Mouse (Mus musculus): ENCODE data around the gene Il12b. TPM values are rescaled to one million over a fixed set of nuclear protein-coding genes. Genes with fewer than 3 reads are reported as not detected.
"Not testable (repeated sequence)": the region's sequence is repeated elsewhere in the genome, so short reads cannot be mapped to it uniquely, and the experiment has no call there.

Gene Il12b
- total and polyA plus RNA-seq, 3 experiments, result 0.23 TPM; not detected in 2

DNA sequence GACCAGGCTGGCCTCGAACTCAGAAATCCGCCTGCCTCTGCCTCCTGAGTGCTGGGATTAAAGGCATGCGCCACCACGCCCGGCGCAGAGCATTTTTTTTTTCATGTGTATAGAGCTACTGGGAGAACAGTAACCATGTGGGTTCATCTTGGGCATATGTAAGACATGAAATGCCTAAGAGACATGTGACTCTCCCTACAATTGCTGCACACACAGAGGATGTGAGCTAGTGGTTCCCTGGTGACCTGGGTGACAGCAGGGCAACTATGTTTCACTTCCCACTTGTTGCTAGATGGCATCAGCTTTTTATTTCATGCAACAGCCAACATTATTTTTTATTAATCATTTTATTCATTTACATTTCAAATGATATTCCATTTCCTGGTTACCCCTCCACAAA, 37.9 kb downstream of the Il12b start:
- 0 out of 2 replicates have a peak, but pooled peaks have one; percentile 10 for TF ChIP-seq IRF4 (IDR thresholded peaks at IDR 0.05; ENCODE audit: low read depth, low read length)
- no peak for TF ChIP-seq E2F4 (IDR thresholded peaks at IDR 0.05; ENCODE audit: insufficient replicate concordance, low read depth, low read length)
- in situ Hi-C loops (cut with MboI; ENCODE audit: low pct_ligation_motif_present, low pct_unique_long_range_greater_than_20kb, low sequenced_read_pairs) (loop anchor here (25.0 kb wide), 1 partner anchor 350 kb away; no protein-coding TSS in a partner anchor), dilution Hi-C loops (cut with MboI; ENCODE audit: extremely low pct_ligation_motif_present, extremely low pct_unique_long_range_greater_than_20kb, low sequenced_read_pairs) (no loop called here)

DNA sequence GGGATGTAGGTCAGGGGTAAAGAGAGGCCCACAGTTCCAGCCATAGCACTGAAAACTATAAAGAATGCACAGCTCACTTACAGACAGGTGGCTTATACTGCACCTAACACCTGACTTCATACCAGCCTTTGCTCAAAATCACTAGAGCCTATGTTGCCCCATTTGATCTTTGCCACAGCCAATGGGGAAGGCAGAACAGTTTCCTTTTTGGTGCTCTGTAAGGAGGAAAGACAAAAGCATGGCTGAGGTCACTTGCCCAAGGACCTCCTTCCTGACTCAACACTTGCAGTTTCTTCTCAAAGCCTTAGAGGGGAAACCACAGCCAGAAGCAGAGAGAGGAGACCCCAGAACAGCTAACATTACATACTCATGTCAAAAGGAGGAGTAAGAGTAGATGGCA, 51.2 kb downstream of the Il12b start:
- Histone ChIP-seq H3K4me1 (ENCODE audit: control insufficient read depth in 1 of 2, insufficient read depth in 2 of 2) (peaks cover 0 to 5% of the 10 kb centered on the region in 2 experiments; a peak in 1 of 4 replicates), H3K9ac (ENCODE audit: insufficient read depth, low read depth) (no peak overlapping the region), H3K27me3 (replicated peaks) (no peaks in the 10 kb centered on the region), H3K9me3 (replicated peaks; ENCODE audit: low read length) (no peaks in the 10 kb centered on the region), H3K36me3 (replicated peaks in 1 of 2; ENCODE audit: control insufficient read depth in 1 of 2, insufficient read depth in 1 of 2, low read length in 1 of 2) (peaks cover 16% of the 10 kb centered on the region in 2 experiments), H3K27ac (ENCODE audit: insufficient read depth, low read depth) (no peak overlapping the region), H3K79me2 (replicated peaks; ENCODE audit: control insufficient read depth, extremely low read depth, insufficient read depth, poor library complexity, severe bottlenecking) (no peaks in the 10 kb centered on the region), H3K4me2 (ENCODE audit: insufficient read depth, low read depth, poor library complexity, severe bottlenecking) (no peak overlapping the region), H3K4me3 (replicated peaks in 1 of 3; ENCODE audit: low read depth in 2 of 3, low read length in 2 of 3, poor library complexity in 1 of 3) (no peak overlapping the region)
- TF ChIP-seq SIN3A (IDR thresholded peaks at IDR 0.05; ENCODE audit: low read length) (no peak), SMC3 (IDR thresholded peaks at IDR 0.05; ENCODE audit: low read depth, low read length) (no peak), POLR2AphosphoS2 (IDR thresholded peaks at IDR 0.05; ENCODE audit: low read depth, low read length) (no peak), MAX (IDR thresholded peaks at IDR 0.05; ENCODE audit: low read length) (no peak), ZNF384 (IDR thresholded peaks at IDR 0.05; ENCODE audit: low read depth, low read length) (no peak), EP300 (IDR thresholded peaks at IDR 0.05; ENCODE audit: low read length) (no peak), NELFE (IDR thresholded peaks at IDR 0.05; ENCODE audit: low read depth, low read length) (no peak), JUND (conservative IDR thresholded peaks at IDR 0.05; ENCODE audit: low read depth, low read length) (no peak), TCF12 (IDR thresholded peaks at IDR 0.05; ENCODE audit: low read depth, low read length) (no peak), USF2 (conservative IDR thresholded peaks at IDR 0.05; ENCODE audit: low read depth, low read length) (no peak), RCOR1 (conservative IDR thresholded peaks at IDR 0.05; ENCODE audit: low read depth, low read length) (no peak), ELF1 (IDR thresholded peaks at IDR 0.05; ENCODE audit: low read depth, low read length) (no peak), BHLHE40 (IDR thresholded peaks at IDR 0.05; ENCODE audit: low read depth, low read length) (no peak), PAX5 (IDR thresholded peaks at IDR 0.05; ENCODE audit: low read length) (no peak), MAZ (IDR thresholded peaks at IDR 0.05; ENCODE audit: low read depth, low read length) (no peak), TBP (conservative IDR thresholded peaks at IDR 0.05; ENCODE audit: low read depth, low read length) (no peak), E2F4 (IDR thresholded peaks at IDR 0.05; ENCODE audit: insufficient replicate concordance, low read depth, low read length) (no peak), ZMIZ1 (IDR thresholded peaks at IDR 0.05; ENCODE audit: low read depth, low read length) (no peak), KAT2A (IDR thresholded peaks at IDR 0.05; ENCODE audit: insufficient replicate concordance, low read length) (no peak), MAFK (IDR thresholded peaks at IDR 0.05; ENCODE audit: insufficient replicate concordance, low read length) (no peak)
- DNase-seq (ENCODE audit: extremely low read depth), result no peak
- dilution Hi-C loops (cut with MboI; ENCODE audit: extremely low pct_ligation_motif_present, extremely low pct_unique_long_range_greater_than_20kb, low sequenced_read_pairs) (no loop called here), in situ Hi-C loops (cut with MboI; ENCODE audit: low pct_ligation_motif_present, low pct_unique_long_range_greater_than_20kb, low sequenced_read_pairs) (loop anchor here (5.0 kb wide), 1 partner anchor 34 kb away; no protein-coding TSS in a partner anchor)

More for the DNA sequence above, 37.9 kb downstream of the Il12b start:
- no peaks in the 10 kb centered on the region for H3K36me3 ChIP-seq (replicated peaks in 1 of 2; ENCODE audit: control insufficient read depth in 1 of 2, insufficient read depth in 1 of 2, low read length in 1 of 2)
- no peak overlapping the region for H3K4me3 ChIP-seq (replicated peaks in 1 of 3; ENCODE audit: low read depth in 2 of 3, low read length in 2 of 3, poor library complexity in 1 of 3)
- H3K79me2 ChIP-seq (replicated peaks; ENCODE audit: control insufficient read depth, extremely low read depth, insufficient read depth, poor library complexity, severe bottlenecking), result no peaks in the 10 kb centered on the region
- H3K27me3 ChIP-seq (replicated peaks), result no peaks in the 10 kb centered on the region
- no peak for DNase-seq (ENCODE audit: extremely low read depth)
- H3K9ac ChIP-seq (ENCODE audit: insufficient read depth, low read depth), result no peak overlapping the region
- H3K4me1 ChIP-seq (ENCODE audit: control insufficient read depth in 1 of 2, insufficient read depth in 2 of 2), result peaks cover 0 to 8% of the 10 kb centered on the region in 2 experiments; a peak in 1 of 4 replicates
- H3K27ac ChIP-seq (ENCODE audit: insufficient read depth, low read depth), result no peak overlapping the region
- H3K9me3 ChIP-seq (replicated peaks; ENCODE audit: low read length), result no peaks in the 10 kb centered on the region
- H3K4me2 ChIP-seq (ENCODE audit: insufficient read depth, low read depth, poor library complexity, severe bottlenecking), result no peak overlapping the region

DNA sequence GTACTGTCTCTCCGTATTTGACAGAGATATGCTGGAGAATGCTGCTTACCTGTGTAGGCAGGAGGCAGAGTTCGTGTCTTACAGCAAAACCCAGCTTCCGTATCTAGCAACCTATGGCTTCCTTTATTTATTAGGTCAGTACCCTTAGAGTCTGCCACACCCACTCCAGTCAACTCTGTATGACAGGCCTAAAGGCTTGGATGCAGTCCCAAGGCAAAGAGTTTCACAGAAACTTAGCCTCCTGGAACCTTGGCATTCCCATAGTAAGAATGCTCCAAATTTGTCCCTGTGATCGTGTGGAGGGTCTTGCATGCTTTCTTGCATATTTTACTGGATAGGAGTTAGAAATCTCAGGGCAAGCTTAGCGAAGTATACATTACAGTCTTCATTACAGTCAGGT, 52.2 kb downstream of the Il12b start:
- H3K4me1 ChIP-seq (ENCODE audit: control insufficient read depth in 1 of 2, insufficient read depth in 2 of 2); H3K4me2 ChIP-seq (ENCODE audit: insufficient read depth, low read depth, poor library complexity, severe bottlenecking); H3K27me3 ChIP-seq (replicated peaks); H3K4me3 ChIP-seq (replicated peaks in 1 of 3; ENCODE audit: low read depth in 2 of 3, low read length in 2 of 3, poor library complexity in 1 of 3); H3K79me2 ChIP-seq (replicated peaks; ENCODE audit: control insufficient read depth, extremely low read depth, insufficient read depth, poor library complexity, severe bottlenecking); H3K9me3 ChIP-seq (replicated peaks; ENCODE audit: low read length); dilution Hi-C loops (cut with MboI; ENCODE audit: extremely low pct_ligation_motif_present, extremely low pct_unique_long_range_greater_than_20kb, low sequenced_read_pairs); H3K9ac ChIP-seq (ENCODE audit: insufficient read depth, low read depth); DNase-seq (ENCODE audit: extremely low read depth); H3K27ac ChIP-seq (ENCODE audit: insufficient read depth, low read depth): not testable (repeated sequence)
- H3K36me3 ChIP-seq (replicated peaks in 1 of 2; ENCODE audit: control insufficient read depth in 1 of 2, insufficient read depth in 1 of 2, low read length in 1 of 2), result peaks cover 22 to 25% of the 10 kb centered on the region in 2 experiments
- in situ Hi-C loops (cut with MboI; ENCODE audit: low pct_ligation_motif_present, low pct_unique_long_range_greater_than_20kb, low sequenced_read_pairs), result loop anchor here (5.0 kb wide), 1 partner anchor 35 kb away; no protein-coding TSS in a partner anchor
